Mouse (Mus musculus) c-Kit-positive CD71-negative TER-119-negative erythroid progenitor cells, embryonic 14.5 days (primary cell): ENCODE results near the gene Nefh.

Source experiments
- DNase-seq: peaks from one replicate; pipeline ENCODE4 v3.0.0-alpha.2; 2013; ENCODE audit warnings: low read depth

Gene Nefh

GRCm38 (mm10) chr11:4947813-4948174, at the start of gene Nefh:
TSS of gene Nefh (minus strand) at chr11:4948064.
- no peak for DNase-seq

DNA sequence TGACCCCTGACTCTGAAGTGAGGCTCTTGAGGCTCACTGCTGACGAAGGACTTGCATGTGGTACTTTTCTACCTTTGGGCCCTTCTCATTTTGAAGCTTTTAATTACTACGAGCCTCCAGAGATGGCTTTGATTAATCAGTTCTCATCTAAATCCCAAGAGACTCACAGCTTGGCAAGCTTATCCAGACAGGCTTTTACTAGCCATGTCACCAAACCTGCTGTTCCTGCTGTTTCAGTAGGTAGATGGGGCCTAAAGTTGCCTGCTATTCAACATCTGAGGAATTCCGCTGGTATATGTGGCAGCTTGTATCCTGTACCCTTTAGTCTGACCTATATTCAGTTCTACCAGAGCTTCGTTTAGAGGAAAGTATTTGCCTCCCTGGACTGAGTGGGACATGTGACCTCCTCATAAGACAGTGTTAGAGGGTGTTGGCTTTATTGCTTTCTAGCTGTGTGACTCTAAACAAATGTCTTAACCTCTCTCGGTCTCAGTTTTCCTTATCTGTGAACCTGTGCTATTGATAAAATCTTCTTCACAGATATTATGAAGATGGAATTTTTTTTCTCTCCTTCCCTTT, 48.8 kb upstream of the Nefh start:
- DNase-seq = no peak

DNA sequence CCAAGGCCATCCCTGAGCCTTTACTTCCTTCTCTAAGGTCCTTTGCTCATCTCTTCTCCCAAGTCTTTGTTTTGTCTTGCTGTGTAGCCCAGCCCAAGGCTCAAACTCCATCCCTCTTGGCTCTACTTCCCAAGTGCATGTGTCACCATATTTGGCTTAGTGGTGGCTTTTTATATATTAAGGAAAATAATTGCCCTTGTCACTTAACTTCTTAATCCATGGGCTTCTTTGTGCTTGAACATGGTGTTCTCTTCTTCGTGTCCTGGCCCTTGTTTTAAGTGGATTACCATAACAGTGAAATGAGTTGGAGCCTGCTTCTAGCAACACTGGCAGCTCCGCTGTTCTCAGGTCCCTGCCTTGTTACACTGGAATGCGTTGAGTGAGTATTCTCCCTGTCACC, 47.8 kb upstream of the Nefh start:
- DNase-seq = no peak

DNA sequence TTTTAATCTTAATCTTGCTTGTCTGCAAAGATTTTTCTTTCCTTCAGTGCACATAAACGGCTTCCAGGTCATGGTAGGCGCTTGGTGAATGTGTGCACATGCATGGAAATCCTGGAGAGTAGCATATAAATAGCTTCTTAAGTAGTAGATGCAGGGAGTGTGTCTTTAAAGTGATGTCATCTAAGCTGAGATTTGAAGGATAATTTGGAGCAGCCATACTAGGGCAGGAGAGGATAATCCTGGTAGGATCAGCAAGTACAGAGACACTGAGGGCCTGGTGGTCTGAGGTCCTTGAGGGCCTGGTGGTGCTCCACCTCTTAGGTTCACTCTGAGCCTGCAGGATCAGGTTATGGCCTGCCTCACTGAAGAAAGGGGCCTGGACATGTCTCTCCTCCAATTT, 44.6 kb upstream of the Nefh start:
- no peak for DNase-seq

- no peak for DNase-seq
Measured at GRCm38 (mm10) chr11:4989187-4989586, 41.3 kb upstream of the Nefh start.

DNA sequence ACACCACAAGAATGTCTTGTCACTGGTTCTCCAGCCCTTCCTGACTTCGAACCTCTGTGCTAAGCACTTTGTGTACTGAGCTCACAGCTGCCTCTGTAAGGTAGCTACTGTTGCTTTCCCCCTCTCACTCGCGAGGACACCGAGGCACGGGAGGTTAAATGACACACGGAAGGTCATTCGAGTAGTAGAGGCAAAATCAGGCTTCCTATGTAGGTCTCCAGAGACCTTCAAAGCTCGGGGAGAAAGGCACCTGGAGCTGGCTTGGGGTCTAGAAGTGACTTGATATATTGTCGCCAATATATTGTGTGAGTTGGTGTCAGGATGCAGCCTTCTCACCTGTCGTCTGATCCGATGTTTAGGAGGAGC, 39.6 kb upstream of the Nefh start:
- no peak for DNase-seq

GRCm38 (mm10) chr11:4986695-4987486, 39.0 kb upstream of the Nefh start, which contains the start of gene Ap1b1:
TSS of gene Ap1b1 (plus strand) at chr11:4986824.
- DNase-seq = peak; percentile 84

DNA sequence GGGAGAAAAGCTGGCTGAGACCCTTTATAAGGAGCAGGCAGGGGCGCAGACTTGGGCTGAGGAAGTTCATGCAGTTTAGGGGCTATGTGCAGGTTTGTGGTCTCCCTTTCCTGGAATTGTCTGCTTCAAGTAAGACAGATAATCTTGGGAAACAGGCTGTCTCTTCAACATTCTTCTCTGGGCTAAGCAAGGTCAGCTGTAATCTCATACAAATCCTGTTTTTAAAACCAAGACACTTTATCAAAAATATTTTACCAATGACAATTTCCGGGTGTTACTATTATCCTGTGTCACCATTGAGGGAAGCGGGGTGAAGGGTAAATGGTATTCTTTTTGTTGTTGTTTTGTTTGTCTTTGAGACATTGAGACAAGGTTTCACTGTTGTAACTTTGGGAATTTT, 36.9 kb upstream of the Nefh start:
- no peak for DNase-seq

GRCm38 (mm10) chr11:4984249-4984648, 36.4 kb upstream of the Nefh start:
- DNase-seq = no peak

GRCm38 (mm10) chr11:4983538-4983937, 35.7 kb upstream of the Nefh start:
- DNase-seq = no peak

DNA sequence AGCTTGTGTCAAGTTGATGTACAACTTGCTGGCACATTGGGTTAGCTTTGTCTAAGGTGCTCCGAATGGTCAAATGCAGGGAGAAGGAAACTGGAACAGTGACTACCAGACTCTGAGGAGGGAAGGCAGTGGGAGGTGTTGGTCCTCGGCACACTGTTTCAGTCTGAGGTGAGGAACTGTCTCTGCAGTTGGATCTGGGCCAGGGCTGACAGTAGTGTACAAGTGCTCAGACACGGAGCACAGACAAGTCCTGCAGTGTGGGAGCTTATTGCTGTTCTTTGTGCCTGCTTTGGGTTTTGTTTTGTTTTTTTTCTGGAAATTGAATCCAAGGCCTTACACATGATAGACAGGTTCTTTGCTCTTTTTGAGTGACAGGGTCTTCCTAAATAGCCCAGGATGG, 35.1 kb upstream of the Nefh start:
- no peak for DNase-seq

- peak; percentile 83 for DNase-seq
Measured at GRCm38 (mm10) chr11:4975623-4976022, 27.8 kb upstream of the Nefh start.

GRCm38 (mm10) chr11:4974376-4975122, 26.7 kb upstream of the Nefh start:
- DNase-seq = no peak

- DNase-seq = no peak
Measured at GRCm38 (mm10) chr11:4973871-4974256, 26.0 kb upstream of the Nefh start.

- DNase-seq = peak; percentile 82
Measured at GRCm38 (mm10) chr11:4972967-4973870, 25.4 kb upstream of the Nefh start.

GRCm38 (mm10) chr11:4968376-4968775, 20.5 kb upstream of the Nefh start:
- DNase-seq = no peak

- no peak for DNase-seq
Measured at GRCm38 (mm10) chr11:4967549-4967948, 19.7 kb upstream of the Nefh start.

DNA sequence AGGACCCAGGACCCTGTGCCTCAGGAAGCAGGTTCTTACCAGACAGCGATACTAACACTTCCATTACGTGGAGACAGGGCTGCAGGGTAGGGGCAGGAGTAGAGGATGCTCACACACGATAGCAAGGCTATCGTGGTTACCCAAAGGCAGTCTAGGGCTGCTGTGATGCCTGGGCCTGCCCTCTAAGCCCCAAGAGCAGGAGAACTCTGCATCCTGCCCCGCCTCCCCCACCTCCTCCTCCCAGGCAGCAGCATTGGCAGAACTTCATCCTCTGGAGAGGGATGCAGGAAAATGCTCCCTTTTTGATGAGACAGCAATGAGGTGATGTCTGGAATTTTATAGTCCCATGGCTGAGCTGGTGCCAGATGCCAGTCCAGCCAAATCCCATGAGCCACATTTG, 19.0 kb upstream of the Nefh start:
- no peak for DNase-seq

DNA sequence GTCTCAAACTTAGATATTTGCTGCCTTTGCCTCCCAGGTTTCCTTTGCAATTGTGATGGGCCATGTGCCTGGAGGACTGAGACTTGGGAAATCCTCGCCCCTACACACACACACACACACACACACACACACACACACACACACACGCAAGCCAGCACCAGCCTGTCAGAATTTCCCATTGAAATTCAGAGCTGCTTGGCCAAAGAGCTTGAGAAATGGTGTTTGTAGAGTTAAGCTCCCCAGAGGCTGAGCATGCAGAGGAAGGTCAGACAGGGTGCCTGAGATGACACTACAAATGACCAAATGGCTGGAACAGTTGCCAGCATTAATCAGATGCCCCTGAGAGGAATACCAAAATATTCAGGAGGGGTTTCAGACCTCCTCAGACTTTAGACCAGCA, 18.5 kb upstream of the Nefh start:
- DNase-seq = no peak

- no peak for DNase-seq
Measured at GRCm38 (mm10) chr11:4963099-4963808, 15.4 kb upstream of the Nefh start.

DNA sequence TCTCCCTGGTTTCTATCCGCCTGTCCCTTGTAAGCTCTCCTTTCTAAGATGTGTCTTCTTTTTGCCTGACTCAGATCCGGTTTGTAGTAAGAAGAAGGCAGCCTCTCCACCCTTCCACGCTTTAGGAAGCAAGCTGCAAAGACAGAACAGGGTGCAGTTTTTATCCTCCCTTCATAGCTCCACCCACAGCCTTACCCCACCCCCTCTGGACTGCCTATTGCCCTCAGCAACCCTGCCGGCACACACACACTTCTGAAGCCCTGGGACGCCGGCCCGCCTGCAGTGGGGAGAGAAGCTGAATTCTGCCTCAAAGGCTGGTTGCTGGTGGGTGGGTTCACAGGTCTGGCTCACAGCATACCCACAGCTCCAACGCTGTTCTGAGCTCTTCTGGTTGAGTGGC, 6.1 kb upstream of the Nefh start:
- no peak for DNase-seq

DNA sequence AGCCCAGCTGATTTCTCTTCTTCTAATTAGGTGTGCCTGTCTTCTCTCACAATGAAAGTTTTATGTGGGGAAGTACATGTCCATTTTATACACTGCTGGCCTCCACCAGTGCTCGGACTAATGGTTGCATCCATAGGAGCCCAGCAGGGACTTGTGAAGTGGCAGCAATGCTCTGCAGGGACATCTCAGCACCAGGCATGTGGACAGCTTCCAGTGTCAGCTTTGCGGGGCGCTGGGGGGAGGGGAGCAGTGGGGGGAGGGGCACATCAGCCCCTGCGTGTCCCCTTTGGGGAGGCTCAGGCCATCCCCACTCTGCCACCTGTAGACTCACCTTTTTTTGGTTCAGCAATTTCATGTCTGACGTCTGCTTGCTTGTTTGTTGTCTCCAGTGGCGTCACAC, 5.5 kb upstream of the Nefh start:
- no peak for DNase-seq
